In genomic region chr8:122375751-122376364, GRCm38 (mm10) we compare ENCODE assay signal across 8 mouse cellular contexts. TPM values are rescaled to one million over a fixed set of nuclear protein-coding genes. Genes with fewer than 3 reads are reported as not detected.
DNase-seq lines count a peak whose midpoint lies in the region; ATAC-seq lines count a peak whose summit lies in the region.

No protein-coding gene starts in this region.

- ATAC-seq in lung, embryonic 15.5 days (ENCODE audit: borderline replicate concordance, extremely low read depth, low FRiP score, low TSS enrichment): 0 out of 2 replicates have a peak, but pooled peaks have one; percentile 0
- ATAC-seq in embryonic facial prominence, embryonic 13.5 days (ENCODE audit: insufficient number of reproducible peaks, insufficient read depth, low FRiP score, low TSS enrichment, low read depth): no peak
- no peak; the same call in 1 of the 2 replicates for ATAC-seq in intestine, embryonic 16.5 days
- ATAC-seq in neural tube, embryonic 14.5 days (ENCODE audit: low read depth): peak; percentile 16; the same call in 1 of the 2 replicates

- H3K27ac ChIP-seq in lung, embryonic 15.5 days: peak overlapping the region; percentile 31; the same call in 1 of the 2 replicates
- peak overlapping the region; percentile 51; the same call in 1 of the 2 replicates for H3K27ac ChIP-seq in embryonic facial prominence, embryonic 13.5 days
- H3K27ac ChIP-seq in intestine, embryonic 16.5 days (ENCODE audit: low read length): no peak overlapping the region
- peak overlapping the region; percentile 93; the same call in 1 of the 2 replicates for H3K27ac ChIP-seq in neural tube, embryonic 14.5 days (ENCODE audit: low read depth, low read length)

- no peak for DNase-seq in lung, postnatal 10 days
- DNase-seq in layer of hippocampus, postnatal 14 days (ENCODE audit: low spot score in 2 of 2): no peak
- DNase-seq in layer of hippocampus, adult 18-20 months (ENCODE audit: low spot score in 2 of 2): no peak
- no peak for DNase-seq in gastrocnemius, postnatal 14 days

- H3K9ac ChIP-seq in lung, embryonic 15.5 days: 0 out of 2 replicates have a peak overlapping the region, but pooled peaks have one; percentile 14
- peak overlapping the region; percentile 93 for H3K9ac ChIP-seq in embryonic facial prominence, embryonic 13.5 days
- peak overlapping the region; percentile 42 for H3K9ac ChIP-seq in intestine, embryonic 16.5 days (ENCODE audit: low read depth, low read length)
- peak overlapping the region; percentile 42; the same call in 1 of the 2 replicates for H3K9ac ChIP-seq in neural tube, embryonic 14.5 days (replicated peaks; ENCODE audit: low read depth, low read length)

- no peaks in the 10 kb centered on the region for H3K27me3 ChIP-seq in lung, embryonic 15.5 days
- no peaks in the 10 kb centered on the region for H3K27me3 ChIP-seq in embryonic facial prominence, embryonic 13.5 days
- H3K27me3 ChIP-seq in intestine, embryonic 16.5 days (replicated peaks; ENCODE audit: control insufficient read depth, insufficient read depth, low read length): no peaks in the 10 kb centered on the region
- H3K27me3 ChIP-seq in neural tube, embryonic 14.5 days (ENCODE audit: control insufficient read depth, insufficient read depth, low read length): no peaks in the 10 kb centered on the region

- no peaks in the 10 kb centered on the region for H3K9me3 ChIP-seq in lung, embryonic 15.5 days
- H3K9me3 ChIP-seq in embryonic facial prominence, embryonic 13.5 days: no peaks in the 10 kb centered on the region
- no peaks in the 10 kb centered on the region for H3K9me3 ChIP-seq in intestine, embryonic 16.5 days (ENCODE audit: control insufficient read depth, low read length)
- no peaks in the 10 kb centered on the region for H3K9me3 ChIP-seq in neural tube, embryonic 14.5 days (ENCODE audit: control insufficient read depth, low read length)

- H3K4me1 ChIP-seq in lung, embryonic 15.5 days: peaks cover 12% of the 10 kb centered on the region
- H3K4me1 ChIP-seq in embryonic facial prominence, embryonic 13.5 days: peaks cover 20% of the 10 kb centered on the region
- peaks cover 14% of the 10 kb centered on the region for H3K4me1 ChIP-seq in intestine, embryonic 16.5 days (ENCODE audit: control insufficient read depth, insufficient read depth, low read length)
- peaks cover 10% of the 10 kb centered on the region for H3K4me1 ChIP-seq in neural tube, embryonic 14.5 days (ENCODE audit: control insufficient read depth, insufficient read depth, low read length)

- 22% methylated on average over 13 of the region's 13 CpGs for WGBS in lung, embryonic 15.5 days
- 28% methylated on average over 13 of the region's 13 CpGs for WGBS in embryonic facial prominence, embryonic 13.5 days
- 24% methylated on average over 13 of the region's 13 CpGs for WGBS in intestine, embryonic 16.5 days
- WGBS in neural tube, embryonic 14.5 days: 25% methylated on average over 13 of the region's 13 CpGs

- peak overlapping the region; percentile 78 for H3K4me2 ChIP-seq in lung, embryonic 15.5 days
- peak overlapping the region; percentile 59 for H3K4me2 ChIP-seq in embryonic facial prominence, embryonic 13.5 days
- peak overlapping the region; percentile 61 for H3K4me2 ChIP-seq in intestine, embryonic 16.5 days (ENCODE audit: low read depth, low read length)
- peak overlapping the region; percentile 47 for H3K4me2 ChIP-seq in neural tube, embryonic 14.5 days (ENCODE audit: low read depth, low read length)

- intact Hi-C loops in gastrocnemius, postnatal 14 days (cut with DNase I; ENCODE audit: low total_unique reads): no loop called here

- peaks cover 16% of the 10 kb centered on the region; the same call in 1 of the 2 replicates for H3K36me3 ChIP-seq in lung, embryonic 15.5 days
- peaks cover 16% of the 10 kb centered on the region for H3K36me3 ChIP-seq in embryonic facial prominence, embryonic 13.5 days
- no peaks in the 10 kb centered on the region for H3K36me3 ChIP-seq in intestine, embryonic 16.5 days (ENCODE audit: control insufficient read depth, insufficient read depth, low read length)
- 0 out of 2 replicates have a peak, but pooled peaks cover 4% of the 10 kb centered on the region for H3K36me3 ChIP-seq in neural tube, embryonic 14.5 days (ENCODE audit: control insufficient read depth, insufficient read depth, low read length)

- H3K4me3 ChIP-seq in lung, embryonic 15.5 days: peak overlapping the region; percentile 96
- H3K4me3 ChIP-seq in embryonic facial prominence, embryonic 13.5 days: peak overlapping the region; percentile 95
- H3K4me3 ChIP-seq in intestine, embryonic 16.5 days (ENCODE audit: low read length): peak overlapping the region; percentile 83
- peak overlapping the region; percentile 85 for H3K4me3 ChIP-seq in neural tube, embryonic 14.5 days (ENCODE audit: low read depth, low read length)

RNA-seq across cellular contexts. Expression of gene Zc3h18, which starts 0.6 kb away (rescaled TPM):
- 53.3 and 55.1 TPM in 2 replicates for polyA plus RNA-seq in lung, embryonic 15.5 days (2015; fragmentation: Nextera tagmentation; extraction: Ambion mirVana)
- 54.8 and 59.1 TPM in 2 replicates for polyA plus RNA-seq in embryonic facial prominence, embryonic 13.5 days (2015; fragmentation: Nextera tagmentation; extraction: Ambion mirVana)
- 40.5 and 43.1 TPM in 2 replicates for polyA plus RNA-seq in intestine, embryonic 16.5 days (2015; fragmentation: Nextera tagmentation; extraction: Ambion mirVana)
- 20.4 and 25.9 TPM in 2 replicates for polyA plus RNA-seq in neural tube, embryonic 14.5 days (2014; fragmentation: Nextera tagmentation; extraction: Ambion mirVana)
- 10 to 100 TPM; 35.4 to 39.2 TPM for total RNA-seq in layer of hippocampus, postnatal 14 days (2021)
- 10 to 100 TPM; 38.8 to 39.5 TPM for total RNA-seq in layer of hippocampus, adult 18-20 months (2021)
- 10 to 100 TPM; 21.6 to 23.5 TPM for total RNA-seq in gastrocnemius, postnatal 14 days (2021)

RNA-seq across cellular contexts. Expression of gene Trhr2, which starts 15.3 kb away (rescaled TPM):
- not detected in 2 replicates for polyA plus RNA-seq in lung, embryonic 15.5 days (2015; fragmentation: Nextera tagmentation; extraction: Ambion mirVana)
- 0.26 and 0.66 TPM in 2 replicates for polyA plus RNA-seq in embryonic facial prominence, embryonic 13.5 days (2015; fragmentation: Nextera tagmentation; extraction: Ambion mirVana)
- not detected in 2 replicates for polyA plus RNA-seq in intestine, embryonic 16.5 days (2015; fragmentation: Nextera tagmentation; extraction: Ambion mirVana)
- not detected in 2 replicates for polyA plus RNA-seq in neural tube, embryonic 14.5 days (2014; fragmentation: Nextera tagmentation; extraction: Ambion mirVana)
- under 1 TPM; 0.76 to 0.81 TPM for total RNA-seq in layer of hippocampus, postnatal 14 days (2021)
- 1 to 10 TPM in 1 of 2 experiments, under 1 TPM in 1; 0.41 to 1.3 TPM for total RNA-seq in layer of hippocampus, adult 18-20 months (2021)
- total RNA-seq in gastrocnemius, postnatal 14 days (2021): not detected

RNA-seq across cellular contexts. Expression of gene Il17c, which starts 46.0 kb away (rescaled TPM):
- not detected in 2 replicates for polyA plus RNA-seq in lung, embryonic 15.5 days (2015; fragmentation: Nextera tagmentation; extraction: Ambion mirVana)
- 0.31 TPM in 1 of 2 replicates, not detected in the other for polyA plus RNA-seq in embryonic facial prominence, embryonic 13.5 days (2015; fragmentation: Nextera tagmentation; extraction: Ambion mirVana)
- polyA plus RNA-seq in intestine, embryonic 16.5 days (2015; fragmentation: Nextera tagmentation; extraction: Ambion mirVana): not detected in 2 replicates
- polyA plus RNA-seq in neural tube, embryonic 14.5 days (2014; fragmentation: Nextera tagmentation; extraction: Ambion mirVana): not detected in 2 replicates
- total RNA-seq in layer of hippocampus, postnatal 14 days (2021): not detected
- not detected for total RNA-seq in layer of hippocampus, adult 18-20 months (2021)
- total RNA-seq in gastrocnemius, postnatal 14 days (2021): not detected

RNA-seq across cellular contexts. Expression of gene Cyba, which starts 56.9 kb away (rescaled TPM):
- 208 and 215 TPM in 2 replicates for polyA plus RNA-seq in lung, embryonic 15.5 days (2015; fragmentation: Nextera tagmentation; extraction: Ambion mirVana)
- 118 and 120 TPM in 2 replicates for polyA plus RNA-seq in embryonic facial prominence, embryonic 13.5 days (2015; fragmentation: Nextera tagmentation; extraction: Ambion mirVana)
- polyA plus RNA-seq in intestine, embryonic 16.5 days (2015; fragmentation: Nextera tagmentation; extraction: Ambion mirVana): 338 and 349 TPM in 2 replicates
- polyA plus RNA-seq in neural tube, embryonic 14.5 days (2014; fragmentation: Nextera tagmentation; extraction: Ambion mirVana): 23.9 and 38.9 TPM in 2 replicates
- 10 to 100 TPM in 1 of 2 experiments, 1 to 10 TPM in 1; 8.9 to 14.5 TPM for total RNA-seq in layer of hippocampus, postnatal 14 days (2021)
- 10 to 100 TPM; 10.8 to 11.3 TPM for total RNA-seq in layer of hippocampus, adult 18-20 months (2021)
- total RNA-seq in gastrocnemius, postnatal 14 days (2021): 10 to 100 TPM; 15.3 to 18.6 TPM

Comparison
In these comparisons a context has a peak if more than half of its experiments do, and no peak if none do; other contexts are left out.
1. ATAC-seq: peak in lung, embryonic 15.5 days (single experiment) and neural tube, embryonic 14.5 days (single experiment); none in embryonic facial prominence, embryonic 13.5 days (single experiment) and intestine, embryonic 16.5 days (single experiment).
2. H3K9ac ChIP-seq: peak in every context shown above with its lines; median percentile 93 in embryonic facial prominence, embryonic 13.5 days; 42 in intestine, embryonic 16.5 days; 42 in neural tube, embryonic 14.5 days; 14 in lung, embryonic 15.5 days.
3. Peak in every context shown above with its lines, with median percentiles within 50 percentile points of each other: H3K4me2 ChIP-seq and H3K4me3 ChIP-seq.